Comparison of ENCODE assay signal across 8 mouse cellular contexts in the genomic region with DNA sequence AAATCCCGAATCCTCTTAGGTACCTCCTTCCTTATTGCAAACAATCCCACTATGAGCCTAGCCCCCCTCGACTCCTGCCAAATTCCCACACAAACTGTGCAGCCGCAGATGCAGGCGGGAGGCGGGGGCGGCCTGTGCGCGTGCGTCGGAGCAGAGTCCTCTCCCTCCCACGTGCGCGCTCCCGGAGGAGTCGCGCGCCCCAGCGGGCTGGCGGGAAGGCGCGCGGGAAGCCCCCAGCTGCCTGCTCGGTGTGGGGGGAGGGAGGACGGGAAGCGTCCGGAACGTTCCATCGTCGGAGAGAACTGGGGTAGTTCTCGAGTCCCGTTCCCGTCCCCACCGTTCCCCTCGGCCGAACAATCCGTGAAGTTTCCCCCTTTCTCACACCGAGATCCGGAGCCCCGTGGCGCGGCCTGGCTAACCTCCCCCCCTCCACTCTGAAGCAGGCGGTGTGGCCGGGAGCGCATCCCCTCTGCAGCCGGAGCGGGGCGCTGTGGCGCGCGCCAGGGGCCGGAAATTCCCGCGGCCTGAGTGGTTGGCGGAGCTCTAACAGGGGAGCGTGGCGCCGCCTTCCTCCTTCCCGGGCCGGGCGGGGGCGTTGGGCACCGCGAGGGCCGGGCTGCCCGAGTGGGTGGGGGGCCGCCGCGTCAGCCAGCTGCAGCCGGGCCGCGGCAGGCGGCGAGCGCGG. TPM values are rescaled to one million over a fixed set of nuclear protein-coding genes. Genes with fewer than 3 reads are reported as not detected.
DNase-seq lines count a peak whose midpoint lies in the region; ATAC-seq lines count a peak whose summit lies in the region.

No protein-coding gene starts in this region.

- peak; percentile 85 for DNase-seq in adipocyte (ENCODE audit: low spot score)
- DNase-seq in embryo, embryonic 10 days (ENCODE audit: low spot score) = peak; percentile 96
- DNase-seq in gastrocnemius, postnatal 10 days = peak; percentile 97
- DNase-seq in left cerebral cortex, postnatal 10 days (ENCODE audit: extremely low spot score in 1 of 2, low spot score in 2 of 2) = peak; percentile 96 to 98
- DNase-seq in right cerebral cortex, postnatal 25 days = peak; percentile 99
- peak; percentile 96 to 99 for DNase-seq in urinary bladder, postnatal 4 days (ENCODE audit: low spot score in 2 of 2)

- intact Hi-C loops in left cerebral cortex, postnatal 10 days (cut with DNase I) = loop anchor here (5.0 kb wide), 1 partner anchor 124 kb away; no protein-coding TSS in a partner anchor

- ATAC-seq in inflammation-experienced regulatory T-cells, adult 6 months = peak; percentile 93
- ATAC-seq in megakaryocyte-erythroid progenitor cell, adult 5-6 weeks (replicated peaks; ENCODE audit: low FRiP score, low TSS enrichment, poor library complexity, severe bottlenecking) = peak; percentile 92

RNA-seq across cellular contexts. Expression of a gene that starts 15.4 kb away (rescaled TPM):
- total RNA-seq in gastrocnemius, postnatal 10 days (2021) = 10 to 100 TPM; 13.6 to 18.6 TPM
- 10 to 100 TPM; 29.3 to 53.7 (median 41.9) TPM for polyA plus RNA-seq in inflammation-experienced regulatory T-cells, adult 6 months (2017; shearing (Covaris generic))
- 10 to 100 TPM; 62.2 to 66.4 TPM for total RNA-seq in left cerebral cortex, postnatal 10 days (2021)
- total RNA-seq in megakaryocyte-erythroid progenitor cell, adult 5-6 weeks (2014; fragmentation: Nextera tagmentation) = 16.2 and 19.1 TPM in 2 replicates
- 20.2 and 22.6 TPM in 2 replicates for total RNA-seq in megakaryocyte-erythroid progenitor cell, adult 5-6 weeks (2017)

Comparison
In these comparisons a context has a peak if more than half of its experiments do, and no peak if none do; other contexts are left out.
1. Peak in every context shown above with its lines: DNase-seq and ATAC-seq.